Mouse (Mus musculus) CD4-positive, CD25-positive, alpha-beta regulatory T cell, adult 4 months (primary cell): ENCODE measurements at regions not wholly inside any gene's neighbourhood (a gene's known extent, or its start where the extent isn't known, plus 50 kb on each side); places are given as distances from the start of the nearest gene placed in this dataset.

Source experiments
- ATAC-seq: one replicate; pipeline ENCODE4 v1.8.0; 2017

- ATAC-seq: no peak
Measured at GRCm38 (mm10) chrX:99340223-99340622, 130.8 kb downstream of the Pja1 start.

- no peak for ATAC-seq
Measured at GRCm38 (mm10) chrX:99339081-99339876, 131.8 kb downstream of the Pja1 start.

DNA sequence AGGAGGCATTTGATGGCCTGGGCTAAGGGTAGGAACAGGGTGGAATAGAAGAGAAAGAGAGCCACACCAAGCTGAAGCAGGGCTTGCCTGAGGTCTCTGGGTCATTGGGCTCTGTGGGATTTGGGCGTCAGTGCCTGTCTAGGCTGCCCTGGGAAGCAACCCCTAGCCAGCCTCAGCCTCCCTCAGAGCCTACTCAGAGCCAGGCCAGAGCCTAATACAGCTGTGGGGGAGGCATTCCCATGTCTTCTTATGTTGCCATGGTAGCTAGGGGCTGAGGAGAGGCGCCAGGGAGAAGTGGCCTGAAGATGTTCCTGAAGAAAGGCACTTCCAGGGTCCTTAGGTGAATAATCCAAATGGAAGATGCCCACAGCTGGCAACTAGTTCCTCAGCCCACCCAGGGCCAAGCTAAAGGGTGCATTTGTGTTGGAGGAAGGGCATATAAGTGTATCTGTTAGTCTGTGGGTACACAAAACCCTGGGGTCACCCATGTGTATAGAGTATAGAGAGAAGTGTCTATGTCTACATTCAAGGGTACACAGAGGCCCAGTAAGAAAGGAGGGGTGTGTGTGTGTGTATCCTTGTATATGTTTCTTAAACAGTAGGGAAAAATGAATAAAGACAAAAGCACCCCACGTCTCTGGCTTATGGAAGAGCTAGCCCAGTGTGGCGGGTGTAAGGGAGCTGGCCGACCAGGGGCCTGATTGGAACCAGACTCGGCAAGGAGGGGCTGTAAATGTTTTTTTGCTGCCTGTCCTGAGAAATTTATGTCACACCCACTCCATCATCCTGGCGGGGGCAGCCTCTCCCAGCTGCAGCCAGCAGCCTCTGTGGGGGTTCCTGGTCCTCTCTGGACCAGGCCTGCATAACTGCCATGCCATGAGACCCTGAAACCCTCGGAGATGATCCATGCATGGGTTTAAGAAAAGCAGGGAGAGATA is 134.2 kb downstream of the Pja1 start:
- no peak for ATAC-seq

DNA sequence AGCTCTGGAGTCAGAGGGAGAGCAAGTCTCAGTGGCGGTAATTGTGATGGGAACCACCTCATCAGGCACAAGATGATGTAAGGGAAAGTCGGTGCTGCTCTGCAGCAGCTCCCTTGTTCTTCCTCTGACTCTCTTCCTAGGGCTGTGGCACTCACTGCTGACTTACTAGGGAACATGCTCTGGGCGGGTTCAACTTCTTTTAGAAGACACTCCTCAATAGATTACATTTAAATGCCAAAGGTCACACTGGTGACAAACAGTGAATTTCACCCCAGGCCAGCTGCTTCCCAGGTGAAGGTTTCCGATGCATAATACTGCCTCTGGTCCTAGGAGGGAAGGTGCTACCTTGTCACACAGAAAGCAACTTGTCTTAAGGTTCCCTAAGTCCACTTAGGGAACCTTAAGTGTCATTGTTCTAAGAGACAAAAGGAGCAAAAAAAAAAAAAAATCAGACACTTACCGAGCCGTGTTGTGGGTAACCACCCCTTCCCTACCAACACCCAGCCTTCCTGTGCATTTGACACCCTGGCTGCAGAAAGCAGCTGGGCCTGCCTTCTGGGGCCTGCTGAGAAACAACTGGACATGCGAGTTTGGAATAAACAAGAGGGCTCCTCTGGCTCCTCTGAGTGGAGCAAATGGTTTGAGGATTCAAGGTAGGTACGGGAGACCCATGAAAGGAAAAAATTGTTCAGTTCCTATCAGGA is 135.0 kb downstream of the Pja1 start:
- no peak for ATAC-seq

- ATAC-seq: no peak
Measured at GRCm38 (mm10) chrX:99332457-99332770, 138.7 kb downstream of the Pja1 start.

DNA sequence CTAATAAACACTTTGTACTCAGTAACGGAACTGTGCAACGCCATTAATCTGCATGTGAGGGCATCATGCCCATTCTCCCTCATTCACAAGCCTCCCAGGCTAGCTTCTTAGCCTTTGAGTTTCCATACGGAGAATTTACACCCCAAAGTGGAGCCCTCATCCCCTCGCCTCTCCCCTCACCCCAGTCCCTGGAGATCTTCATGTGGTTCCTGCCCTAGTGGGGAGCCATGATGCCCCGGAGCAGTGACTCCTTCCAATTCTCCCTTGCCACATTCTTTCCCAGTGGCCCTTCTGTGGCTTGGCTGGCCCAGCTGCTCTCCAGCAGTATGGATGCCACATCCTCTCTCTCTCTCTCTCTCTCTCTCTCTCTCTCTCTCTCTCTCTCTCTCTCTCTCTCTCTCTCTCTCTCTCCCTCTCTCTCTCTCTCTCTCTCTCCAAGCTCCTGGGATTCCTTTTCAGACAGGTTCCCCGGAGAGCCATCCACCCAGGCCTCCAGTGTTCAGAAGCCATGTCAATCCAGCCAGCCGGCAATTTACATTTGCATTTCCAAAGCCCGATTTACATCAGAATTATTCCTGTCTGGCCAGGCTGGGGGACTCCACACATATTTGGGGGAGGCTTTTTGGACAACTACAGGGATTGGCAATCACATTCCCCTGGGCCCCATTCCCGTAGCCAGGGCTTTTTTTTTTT is 139.2 kb downstream of the Pja1 start:
- no peak for ATAC-seq

GRCm38 (mm10) chrX:99330386-99330785 is 140.7 kb downstream of the Pja1 start:
- no peak for ATAC-seq

GRCm38 (mm10) chrX:99328576-99328975 is 142.5 kb downstream of the Pja1 start:
- ATAC-seq: no peak

- ATAC-seq: no peak
Measured at GRCm38 (mm10) chrX:99326167-99326566, 144.9 kb downstream of the Pja1 start.

DNA sequence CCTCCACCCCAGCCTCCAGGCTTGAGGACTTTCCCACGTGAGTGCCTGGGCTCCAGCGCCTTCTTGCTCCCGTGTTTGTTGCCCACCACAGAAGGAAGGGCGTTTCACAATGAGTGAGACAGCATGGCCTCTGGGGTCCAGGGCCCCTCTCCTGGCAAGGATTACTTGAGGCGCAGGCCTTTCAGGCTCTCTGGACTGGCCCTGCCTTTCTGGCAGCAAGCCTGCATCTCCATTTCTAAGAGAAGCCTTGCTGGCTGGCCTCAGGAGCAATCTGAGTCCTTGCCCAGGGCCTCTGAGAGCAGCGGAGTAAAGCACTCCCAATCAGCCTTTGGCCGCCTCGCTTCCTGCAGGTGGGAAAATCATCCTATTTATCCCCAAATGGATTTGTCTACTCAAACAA is 145.6 kb downstream of the Pja1 start:
- ATAC-seq: no peak

DNA sequence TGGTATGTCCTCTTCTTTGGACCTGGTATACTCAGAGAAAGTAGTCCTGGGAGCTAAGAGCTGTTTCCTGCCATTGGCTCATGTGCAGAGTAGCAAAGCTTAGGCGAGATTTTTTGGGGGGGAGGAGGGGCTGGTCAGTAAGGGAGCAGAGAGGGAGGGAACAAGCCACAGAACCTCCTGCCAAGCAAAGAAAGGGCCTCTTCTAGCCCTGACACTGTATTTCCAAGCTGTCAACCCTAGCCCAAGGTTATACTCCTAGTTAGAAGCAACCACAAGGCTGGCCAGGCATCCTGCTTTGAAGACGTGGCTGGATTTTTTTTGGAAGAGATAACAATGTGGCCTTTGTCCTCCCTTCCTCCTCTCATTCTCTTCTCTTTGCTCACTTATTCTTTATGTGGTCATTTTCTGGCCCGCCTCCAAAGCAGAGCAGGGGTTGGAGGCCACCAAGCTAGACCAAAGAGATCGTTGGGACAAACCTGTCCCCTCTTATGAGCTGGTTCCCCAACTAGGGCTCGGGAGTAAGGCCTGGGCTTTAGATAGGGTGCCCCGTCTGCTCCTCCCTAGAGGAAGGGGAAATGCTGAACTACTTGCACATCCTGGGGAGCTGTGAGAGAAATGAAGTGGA is 146.4 kb downstream of the Pja1 start:
- no peak for ATAC-seq

DNA sequence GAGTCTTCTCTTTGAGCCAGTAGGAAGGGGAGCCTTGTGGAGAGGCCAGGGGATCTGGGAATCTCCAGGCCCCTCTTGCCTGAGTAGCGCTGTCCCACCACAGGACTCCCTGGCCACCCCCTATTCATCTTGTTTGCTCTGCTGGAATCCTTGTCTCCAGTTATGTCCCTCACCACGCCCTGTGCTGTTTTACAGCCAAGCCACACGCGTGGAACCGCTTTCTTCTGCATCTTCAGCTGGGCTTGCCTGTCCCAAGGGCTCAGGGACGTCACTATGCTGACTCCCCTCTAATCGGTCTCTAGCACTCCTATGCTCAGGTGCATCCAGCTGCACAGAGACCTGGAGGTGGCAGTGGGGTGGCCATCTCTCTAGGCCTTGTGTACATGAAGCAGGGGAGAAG is 151.3 kb downstream of the Pja1 start:
- ATAC-seq: no peak

- no peak for ATAC-seq
Measured at GRCm38 (mm10) chrX:99319163-99319562, 151.9 kb downstream of the Pja1 start.

GRCm38 (mm10) chrX:99318141-99318540 is 152.9 kb downstream of the Pja1 start:
- ATAC-seq: no peak

- no peak for ATAC-seq
Measured at GRCm38 (mm10) chrX:99317736-99318135, 153.3 kb downstream of the Pja1 start.

DNA sequence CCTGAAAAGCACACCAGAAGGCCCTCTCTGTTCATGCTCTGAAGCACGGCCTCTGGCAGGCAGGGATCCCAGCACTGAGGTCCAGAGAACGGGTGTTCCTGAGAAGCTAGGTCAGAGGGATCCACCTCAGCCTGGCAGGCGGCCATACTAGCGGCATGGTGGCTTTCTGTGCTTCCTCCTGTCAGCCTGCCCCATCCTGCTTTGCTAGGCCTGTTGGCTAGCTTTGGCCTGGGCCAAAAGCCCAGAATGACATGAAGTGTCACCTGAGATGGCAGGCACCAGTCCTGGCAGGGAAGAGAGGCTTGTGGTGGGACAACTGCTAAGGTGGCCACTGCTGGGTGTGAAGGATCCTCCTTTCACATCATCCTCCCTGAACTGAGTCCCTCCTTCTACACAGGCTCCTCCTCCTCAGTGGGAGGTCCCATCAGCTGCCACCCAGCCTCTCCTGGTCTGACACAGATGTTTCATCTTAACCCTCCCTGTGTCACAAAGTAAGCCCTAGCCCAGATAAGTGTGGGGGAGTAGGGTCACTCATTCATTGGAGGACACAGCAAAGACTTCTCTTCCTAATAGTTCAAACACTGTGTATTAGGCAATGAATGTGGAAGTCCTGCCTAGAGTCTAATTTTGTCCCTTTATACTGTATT is 154.5 kb downstream of the Pja1 start:
- ATAC-seq: no peak

DNA sequence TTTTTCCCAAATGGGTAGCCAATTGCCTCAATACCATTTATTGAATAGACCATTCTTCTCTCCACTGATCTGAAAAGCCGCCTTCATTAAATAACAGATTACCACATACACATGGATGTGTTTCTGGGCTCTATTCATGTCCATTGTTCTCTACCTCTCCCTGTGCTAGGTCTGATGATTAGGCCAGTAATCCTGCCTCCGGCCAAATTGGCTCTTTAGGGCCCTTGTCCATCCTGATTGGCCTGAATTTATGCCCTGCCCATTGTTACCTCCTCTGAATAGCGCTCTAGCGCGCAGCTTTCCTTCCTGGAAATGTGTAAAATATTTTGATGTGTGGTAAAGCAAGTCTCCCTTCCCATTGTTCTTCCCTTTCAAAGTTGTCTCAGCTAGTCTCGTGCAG is 163.2 kb downstream of the Efnb1 start:
- no peak for ATAC-seq

DNA sequence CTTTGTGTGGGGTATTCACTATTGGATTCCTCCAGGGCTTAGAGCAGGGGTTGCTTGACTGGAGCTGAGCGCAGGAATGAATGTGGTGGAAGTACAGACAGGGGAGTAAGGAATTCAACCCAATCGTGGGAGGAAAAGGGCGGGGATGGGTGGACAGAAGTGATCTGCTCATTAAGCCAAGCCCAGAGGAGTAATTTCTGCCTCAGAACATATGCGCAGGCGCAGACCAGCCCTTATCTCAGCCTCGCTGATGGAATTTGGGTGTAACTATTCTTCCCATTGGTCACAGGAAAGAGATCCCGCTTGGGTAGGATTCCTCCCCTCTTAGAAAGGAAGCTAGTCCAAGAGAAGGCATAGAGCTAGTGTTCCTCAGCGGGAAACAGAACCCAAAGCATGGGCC is 158.8 kb downstream of the Efnb1 start:
- no peak for ATAC-seq

- no peak for ATAC-seq
Measured at GRCm38 (mm10) chrX:99293967-99294366, 158.0 kb downstream of the Efnb1 start.

DNA sequence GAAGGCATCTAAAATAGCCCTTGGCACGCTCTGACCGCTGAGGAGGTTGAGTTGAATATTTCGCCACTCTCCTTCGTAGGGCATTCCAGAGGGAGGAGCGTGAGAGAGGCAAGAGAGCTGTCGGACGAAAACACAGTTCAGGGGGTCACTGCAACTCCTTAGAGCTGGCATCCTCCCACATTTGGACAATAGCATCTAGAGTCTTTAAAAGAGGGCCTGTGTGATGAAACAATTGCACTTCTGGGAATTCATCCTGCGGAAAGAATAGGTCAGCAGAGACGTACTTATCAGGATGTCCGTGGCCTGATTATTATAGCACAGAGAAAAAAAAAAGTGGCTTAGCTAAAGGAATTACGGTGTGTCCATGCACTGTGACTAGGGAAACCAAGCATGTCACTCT is 156.8 kb downstream of the Efnb1 start:
- ATAC-seq: no peak

GRCm38 (mm10) chrX:99291965-99292364 is 156.0 kb downstream of the Efnb1 start:
- ATAC-seq: no peak
